Mouse (Mus musculus) midbrain, embryonic 11.5 days (tissue): ENCODE measurements around the gene Abcc4. TPM values are rescaled to one million over a fixed set of nuclear protein-coding genes. Genes with fewer than 3 reads are reported as not detected.

ENCODE experiments used
- ATAC-seq: fragments of 200-750 bp; cut with Nextera tagmentation; 2 replicates; pipeline ENCODE4 v1.8.0; 2017; ENCODE audit warnings: moderate TSS enrichment, moderate library complexity; ENCODE audit not compliant: low FRiP score
- DNase-seq: peaks from one replicate; pipeline ENCODE4 v3.0.0; 2015; ENCODE audit warnings: low spot score; ENCODE audit errors: missing footprints
- H3K27ac ChIP-seq: fragments of 300-500 bp; sonication (generic); 2 replicates; pipeline ENCODE4 v1.5.1; 2014; ENCODE audit warnings: low read depth, low read length
- H3K27me3 ChIP-seq: fragments of 300-500 bp; sonication (generic); 2 replicates; pipeline ENCODE4 v1.6.1; 2014; ENCODE audit warnings: mild to moderate bottlenecking, low read length, moderate library complexity, mixed read lengths; ENCODE audit not compliant: control insufficient read depth, insufficient read depth
- H3K36me3 ChIP-seq: fragments of 300-500 bp; sonication (generic); 2 replicates; pipeline ENCODE4 v1.6.1; 2014; ENCODE audit warnings: mild to moderate bottlenecking, low read length, moderate library complexity, mixed read lengths; ENCODE audit not compliant: control insufficient read depth, insufficient read depth
- H3K4me1 ChIP-seq: fragments of 300-500 bp; sonication (generic); 2 replicates; pipeline ENCODE4 v1.6.1; 2014; ENCODE audit warnings: low read length; ENCODE audit not compliant: control insufficient read depth, insufficient read depth
- H3K4me2 ChIP-seq: fragments of 300-500 bp; sonication (generic); 2 replicates; pipeline ENCODE4 v1.6.1; 2014; ENCODE audit warnings: mild to moderate bottlenecking, moderate library complexity
- H3K4me3 ChIP-seq: fragments of 300-500 bp; sonication (generic); 2 replicates; pipeline ENCODE4 v1.5.1; 2014; ENCODE audit warnings: low read depth, low read length
- H3K9ac ChIP-seq: fragments of 300-500 bp; sonication (generic); 2 replicates; pipeline ENCODE4 v1.6.1; 2014; ENCODE audit warnings: low read length
- H3K9me3 ChIP-seq: fragments of 300-500 bp; sonication (generic); 2 replicates; pipeline ENCODE4 v1.6.1; 2016; ENCODE audit warnings: low read length; ENCODE audit not compliant: control insufficient read depth
- WGBS: fragments of 180-500 bp; shearing (Covaris S2); extraction: QIAGEN DNeasy Blood & Tissue Kit; methylation state at CpG from one replicate; pipeline ENCODE4 v1.1.7; 2014; 5-methylcytosine and 5-hydroxymethylcytosine counted together
- polyA plus RNA-seq: library from polyadenylated mRNA; unstranded; fragments of >200 nt; fragmentation: Nextera tagmentation; extraction: Ambion mirVana; gene quantifications from 2 replicates; pipeline ENCODE4 v1.2.1, GENCODE M21; 2014

Abcc4 gene
- polyA plus RNA-seq, 1 experiment from 2014 or later = 4.2 TPM

GRCm38 (mm10) chr14:118616698-118617311 is 89.2 kb downstream of the Abcc4 start:
- 73% methylated on average over 12 of the region's 12 CpGs for WGBS
- no peak overlapping the region for H3K9ac ChIP-seq
- ATAC-seq = no peak

DNA sequence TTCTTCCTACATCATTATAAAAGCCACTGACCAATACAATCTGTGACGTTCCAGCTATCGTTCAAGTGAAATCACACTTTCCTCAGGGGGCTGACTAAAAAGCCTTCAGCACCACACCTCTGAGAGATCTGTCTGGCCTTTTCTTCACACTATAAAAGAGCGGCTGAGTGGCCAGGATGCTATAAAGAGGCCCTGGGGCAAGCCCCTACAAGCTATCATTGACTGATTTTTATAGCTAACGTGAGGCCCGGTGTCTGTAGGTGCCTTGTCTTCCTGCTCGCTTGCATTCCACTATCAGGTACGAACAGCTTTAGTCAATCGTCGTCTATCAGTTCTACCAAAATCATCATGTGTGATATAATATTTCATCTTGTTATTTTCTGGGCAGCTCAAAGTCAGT is 92.3 kb downstream of the Abcc4 start:
- Histone ChIP-seq H3K9me3 (no peaks in the 10 kb centered on the region), H3K36me3 (no peaks in the 10 kb centered on the region), H3K4me1 (no peaks in the 10 kb centered on the region), H3K27ac (no peak overlapping the region), H3K9ac (no peak overlapping the region), H3K27me3 (no peaks in the 10 kb centered on the region; the same call in 1 of the 2 replicates), H3K4me3 (no peak overlapping the region), H3K4me2 (no peak overlapping the region)
- WGBS = 89% methylated on average over 9 of the region's 9 CpGs
- no peak for ATAC-seq
- no peak for DNase-seq

More at GRCm38 (mm10) chr14:118616698-118617311, 89.2 kb downstream of the Abcc4 start:
- Histone ChIP-seq H3K4me2 (no peak overlapping the region), H3K27me3 (no peaks in the 10 kb centered on the region; the same call in 1 of the 2 replicates), H3K9me3 (no peaks in the 10 kb centered on the region), H3K27ac (no peak overlapping the region), H3K4me3 (no peak overlapping the region), H3K4me1 (no peaks in the 10 kb centered on the region), H3K36me3 (no peaks in the 10 kb centered on the region)
- DNase-seq = peak; percentile 91

DNA sequence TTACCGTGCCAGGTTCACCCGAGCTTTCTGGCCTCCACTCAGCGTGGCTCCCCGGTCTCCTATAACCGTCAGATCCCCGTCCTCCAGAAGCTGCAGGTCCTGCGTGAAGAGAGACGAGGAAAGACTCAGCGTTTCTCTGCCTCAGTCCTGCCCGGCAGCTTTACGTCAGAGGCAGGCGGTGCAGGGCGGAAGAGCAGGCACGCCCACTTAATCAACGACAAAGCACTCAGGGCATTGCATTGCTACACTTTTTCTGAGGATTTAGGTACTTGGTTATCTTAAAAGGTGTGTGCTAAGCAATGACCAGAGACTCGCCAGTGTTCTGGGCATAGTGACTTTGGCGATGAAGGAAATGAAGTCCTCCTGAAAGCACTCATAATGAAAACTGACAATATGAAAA is 94.3 kb downstream of the Abcc4 start:
- H3K4me2 ChIP-seq = no peak overlapping the region
- WGBS = 85% methylated on average over 17 of the region's 17 CpGs
- ATAC-seq = no peak

DNA sequence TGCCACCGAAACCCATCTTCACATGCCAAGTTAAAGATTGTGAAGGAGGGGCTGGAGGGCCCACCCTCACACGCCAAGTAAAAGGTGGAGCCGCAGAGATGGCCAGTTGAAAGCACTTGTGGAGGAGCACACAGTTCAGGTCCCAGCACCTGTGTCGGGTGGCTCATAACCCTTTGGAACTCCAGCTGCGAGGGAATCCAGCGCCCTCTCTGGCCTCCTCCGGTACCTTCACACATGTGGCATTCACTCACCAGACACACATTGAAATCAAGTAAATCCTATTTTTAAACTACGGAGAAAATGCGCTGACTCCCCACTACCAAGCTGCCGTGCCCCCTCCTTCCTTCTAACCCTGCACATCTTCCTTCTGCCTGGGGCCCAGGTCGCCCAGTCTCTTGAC is 95.2 kb downstream of the Abcc4 start:
- no peak for DNase-seq
- Histone ChIP-seq H3K9ac (no peak overlapping the region), H3K9me3 (no peaks in the 10 kb centered on the region), H3K4me3 (no peak overlapping the region), H3K4me2 (no peak overlapping the region), H3K36me3 (no peaks in the 10 kb centered on the region), H3K27ac (no peak overlapping the region), H3K27me3 (no peaks in the 10 kb centered on the region; the same call in 1 of the 2 replicates), H3K4me1 (no peaks in the 10 kb centered on the region)
- WGBS = 95% methylated on average over 11 of the region's 11 CpGs
- ATAC-seq = no peak

More for the DNA sequence above, 94.3 kb downstream of the Abcc4 start:
- H3K9me3 ChIP-seq = no peaks in the 10 kb centered on the region
- DNase-seq = no peak
- H3K36me3 ChIP-seq = no peaks in the 10 kb centered on the region
- H3K27me3 ChIP-seq = no peaks in the 10 kb centered on the region; the same call in 1 of the 2 replicates
- no peaks in the 10 kb centered on the region for H3K4me1 ChIP-seq
- H3K27ac ChIP-seq = no peak overlapping the region
- H3K9ac ChIP-seq = no peak overlapping the region
- no peak overlapping the region for H3K4me3 ChIP-seq

GRCm38 (mm10) chr14:118608816-118609465 is 97.1 kb downstream of the Abcc4 start:
- Histone ChIP-seq H3K4me2 (no peak overlapping the region), H3K9ac (no peak overlapping the region), H3K4me3 (no peak overlapping the region), H3K36me3 (no peaks in the 10 kb centered on the region), H3K4me1 (no peaks in the 10 kb centered on the region), H3K27ac (no peak overlapping the region), H3K9me3 (no peaks in the 10 kb centered on the region), H3K27me3 (no peaks in the 10 kb centered on the region; the same call in 1 of the 2 replicates)
- 86% methylated on average over 16 of the region's 16 CpGs for WGBS
- ATAC-seq (no peak), DNase-seq (no peak)

DNA sequence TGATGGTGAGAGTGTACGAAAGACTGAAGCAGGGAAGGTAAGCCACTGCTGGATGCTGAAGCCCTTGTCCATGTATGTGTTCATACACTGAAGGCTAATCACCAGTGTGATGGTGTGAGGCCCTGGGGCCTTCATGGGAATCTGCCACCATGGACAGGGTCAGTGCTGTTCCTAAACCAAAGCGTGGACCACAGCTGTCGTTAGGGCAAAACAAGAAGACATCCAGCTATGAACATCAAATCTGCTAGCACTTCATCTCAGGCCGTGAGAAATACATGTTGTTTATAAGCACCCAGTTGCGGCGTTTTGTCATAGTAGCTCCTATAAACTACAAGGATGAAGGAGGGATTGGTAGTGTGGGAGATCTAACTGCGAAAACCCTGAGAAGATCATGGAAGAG is 97.7 kb downstream of the Abcc4 start:
- no peak overlapping the region for H3K27ac ChIP-seq
- WGBS = 92% methylated on average over 7 of the region's 7 CpGs
- H3K27me3 ChIP-seq = no peaks in the 10 kb centered on the region; the same call in 1 of the 2 replicates
- no peak overlapping the region for H3K4me3 ChIP-seq
- H3K9ac ChIP-seq = no peak overlapping the region
- ATAC-seq = no peak
- no peaks in the 10 kb centered on the region for H3K4me1 ChIP-seq
- H3K9me3 ChIP-seq = no peaks in the 10 kb centered on the region
- H3K4me2 ChIP-seq = no peak overlapping the region
- H3K36me3 ChIP-seq = no peaks in the 10 kb centered on the region
- no peak for DNase-seq

- ATAC-seq = no peak
- no peaks in the 10 kb centered on the region for H3K36me3 ChIP-seq
- no peaks in the 10 kb centered on the region for H3K9me3 ChIP-seq
- no peak overlapping the region for H3K27ac ChIP-seq
- no peak overlapping the region for H3K4me3 ChIP-seq
- DNase-seq = no peak
- 93% methylated on average over 9 of the region's 9 CpGs for WGBS
- no peaks in the 10 kb centered on the region for H3K27me3 ChIP-seq
- H3K4me1 ChIP-seq = no peaks in the 10 kb centered on the region
- no peak overlapping the region for H3K9ac ChIP-seq
- H3K4me2 ChIP-seq = no peak overlapping the region
Observed at GRCm38 (mm10) chr14:118606476-118606875, 99.5 kb downstream of the Abcc4 start.

DNA sequence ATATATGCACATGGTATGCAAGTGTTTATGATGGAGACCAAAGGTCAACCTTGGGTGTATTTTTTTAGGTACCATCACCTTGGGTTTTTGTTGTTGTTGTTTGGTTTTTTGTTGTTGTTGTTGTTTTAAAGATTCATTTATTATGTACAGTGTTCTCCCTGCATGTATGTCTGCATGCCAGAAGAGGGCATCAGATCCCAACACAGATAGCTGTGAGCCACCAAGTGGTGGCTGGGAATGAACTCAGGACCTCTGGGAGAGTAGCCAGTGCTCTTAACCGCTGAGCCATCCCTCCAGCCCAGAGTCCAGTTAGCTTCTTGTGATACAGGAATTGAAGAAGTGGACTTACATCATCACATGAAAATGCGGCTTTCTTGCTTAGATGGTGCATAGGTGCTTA is 101.1 kb downstream of the Abcc4 start:
- no peak overlapping the region for H3K27ac ChIP-seq
- no peak for DNase-seq
- WGBS = 89% methylated on average over 2 of the region's 2 CpGs
- no peak overlapping the region for H3K4me3 ChIP-seq
- no peak overlapping the region for H3K9ac ChIP-seq
- no peaks in the 10 kb centered on the region for H3K36me3 ChIP-seq
- H3K9me3 ChIP-seq = no peaks in the 10 kb centered on the region
- no peak overlapping the region for H3K4me2 ChIP-seq
- H3K4me1 ChIP-seq = peaks cover 7% of the 10 kb centered on the region
- no peaks in the 10 kb centered on the region for H3K27me3 ChIP-seq
- ATAC-seq = no peak

GRCm38 (mm10) chr14:118602031-118602430 is 104.0 kb downstream of the Abcc4 start:
- H3K9ac ChIP-seq = no peak overlapping the region
- no peaks in the 10 kb centered on the region for H3K27me3 ChIP-seq
- no peak overlapping the region for H3K4me2 ChIP-seq
- DNase-seq (no peak), ATAC-seq (no peak)
- WGBS = 66% methylated on average over 8 of the region's 8 CpGs
- H3K4me1 ChIP-seq = peaks cover 7% of the 10 kb centered on the region
- no peak overlapping the region for H3K27ac ChIP-seq
- no peaks in the 10 kb centered on the region for H3K36me3 ChIP-seq
- H3K9me3 ChIP-seq = no peaks in the 10 kb centered on the region
- no peak overlapping the region for H3K4me3 ChIP-seq
